Mouse (Mus musculus) ES-E14 (cell line): ENCODE measurements around the gene Kcnj4.

Experiments used
- CHD2 ChIP-seq: IDR thresholded peaks from 2 replicates; pipeline ENCODE4 v1.6.1; 2014; ENCODE audit warnings: mild to moderate bottlenecking, low read depth, low read length, inconsistent platforms
- HCFC1 ChIP-seq: IDR thresholded peaks from 2 replicates; pipeline ENCODE4 v1.6.1; 2012; ENCODE audit warnings: low read length, inconsistent platforms, borderline replicate concordance; ENCODE audit not compliant: insufficient read depth
- ZNF384 ChIP-seq: IDR thresholded peaks from 2 replicates; pipeline ENCODE4 v1.6.1; 2012; ENCODE audit warnings: low read depth, low read length, inconsistent platforms

GRCm38 (mm10) chr15:79513940-79514339 is 8.9 kb upstream of the Kcnj4 start:
- TF ChIP-seq ZNF384 (no peak), CHD2 (no peak), HCFC1 (no peak)
